Mouse (Mus musculus) ES-Bruce4 (cell line): ENCODE results near the gene Srsf3. TPM values are rescaled to one million over a fixed set of nuclear protein-coding genes. Genes with fewer than 3 reads are reported as not detected.

Source experiments
- H3K27ac ChIP-seq: 2 replicates; pipeline ENCODE4 v1.5.1; 2012; ENCODE audit warnings: low read length, inconsistent platforms; ENCODE audit not compliant: insufficient read depth
- H3K27me3 ChIP-seq: 2 replicates; pipeline ENCODE4 v1.6.1; 2012; ENCODE audit warnings: mild to moderate bottlenecking, low read length, inconsistent platforms; ENCODE audit not compliant: control insufficient read depth, poor library complexity, insufficient read depth, severe bottlenecking
- H3K36me3 ChIP-seq: 2 replicates; pipeline ENCODE4 v1.6.1; 2012; ENCODE audit warnings: inconsistent platforms, mild to moderate bottlenecking, low read length, moderate library complexity; ENCODE audit not compliant: control insufficient read depth, poor library complexity, insufficient read depth, severe bottlenecking
- H3K4me1 ChIP-seq: one replicate; pipeline ENCODE4 v1.8.1; 2011; ENCODE audit warnings: low read length; ENCODE audit not compliant: control insufficient read depth, insufficient read depth
- H3K4me3 ChIP-seq: 2 replicates; pipeline ENCODE4 v1.5.1; 2011; ENCODE audit warnings: low read depth, mild to moderate bottlenecking, low read length
- H3K9ac ChIP-seq: 2 replicates; pipeline ENCODE4 v1.6.1; 2012; ENCODE audit warnings: low read depth, mild to moderate bottlenecking, inconsistent platforms; ENCODE audit not compliant: poor library complexity, severe bottlenecking
- H3K9me3 ChIP-seq: replicated peaks from 2 replicates; pipeline ENCODE4 v1.6.1; 2012; ENCODE audit warnings: mild to moderate bottlenecking, low read length, inconsistent platforms; ENCODE audit not compliant: control insufficient read depth, poor library complexity, insufficient read depth, severe bottlenecking
- CTCF ChIP-seq: IDR thresholded peaks from one replicate; pipeline ENCODE4 v1.8.1; 2011; ENCODE audit warnings: low read depth, low read length
- EP300 ChIP-seq: IDR thresholded peaks from 2 replicates; pipeline ENCODE4 v1.6.1; 2011; ENCODE audit warnings: low read depth, low read length; ENCODE audit not compliant: insufficient read depth
- POLR2A ChIP-seq: IDR thresholded peaks from one replicate; pipeline ENCODE4 v1.8.1; 2011; ENCODE audit warnings: low read length; ENCODE audit not compliant: insufficient read depth
- polyA plus RNA-seq: library from polyadenylated mRNA; stranded (reverse); fragments of >200 nt; gene quantifications from 2 replicates; pipeline ENCODE4 v1.2.4, GENCODE M21; 2011; ENCODE audit warnings: low read depth; ENCODE audit not compliant: missing spikeins, insufficient read depth, insufficient read length

Srsf3 gene
- polyA plus RNA-seq: 541 and 557 TPM in 2 replicates

GRCm38 (mm10) chr17:29032274-29033069, at the start of gene Srsf3:
Gene Srsf3, plus strand, starts transcription at chr17:29032628.
- peak within 1 kb of the TSS; percentile 99 for H3K4me3 ChIP-seq
- H3K4me1 ChIP-seq: peaks cover 1% of the 10 kb centered on the region
- H3K9ac ChIP-seq: peak within 1 kb of the TSS; percentile 89
- TF ChIP-seq CTCF: no peak
- peak; percentile 92 for TF ChIP-seq POLR2A
- 0 out of 2 replicates have a peak, but pooled peaks have one; percentile 35 for TF ChIP-seq EP300
- peaks cover 39% of the 10 kb centered on the region for H3K36me3 ChIP-seq
- no peaks in the 10 kb centered on the region for H3K9me3 ChIP-seq
- peak within 1 kb of the TSS; percentile 90 for H3K27ac ChIP-seq
- no peaks in the 10 kb centered on the region for H3K27me3 ChIP-seq

GRCm38 (mm10) chr17:28984724-28985420, 47.6 kb upstream of the Srsf3 start:
- H3K4me3 ChIP-seq: no peak overlapping the region
- H3K27ac ChIP-seq: peak overlapping the region; percentile 68
- peaks cover 9% of the 10 kb centered on the region for H3K4me1 ChIP-seq
- TF ChIP-seq CTCF: no peak
- TF ChIP-seq EP300: 0 out of 2 replicates have a peak, but pooled peaks have one; percentile 51
- no peaks in the 10 kb centered on the region for H3K9me3 ChIP-seq
- no peak overlapping the region for H3K9ac ChIP-seq
- H3K36me3 ChIP-seq: peaks cover 39% of the 10 kb centered on the region
- H3K27me3 ChIP-seq: no peaks in the 10 kb centered on the region

- no peaks in the 10 kb centered on the region for H3K27me3 ChIP-seq
- H3K4me1 ChIP-seq: peaks cover 6% of the 10 kb centered on the region
- no peak overlapping the region for H3K9ac ChIP-seq
- H3K9me3 ChIP-seq: no peaks in the 10 kb centered on the region
- peaks cover 53% of the 10 kb centered on the region for H3K36me3 ChIP-seq
- H3K4me3 ChIP-seq: no peak overlapping the region
- peak overlapping the region; percentile 8; the same call in 1 of the 2 replicates for H3K27ac ChIP-seq
- TF ChIP-seq POLR2A (no peak), CTCF (peak; percentile 49)
Measured at GRCm38 (mm10) chr17:28986833-28987232, 45.6 kb upstream of the Srsf3 start.

GRCm38 (mm10) chr17:28987713-28988112, 44.7 kb upstream of the Srsf3 start:
- Histone ChIP-seq H3K9ac (no peak overlapping the region), H3K4me3 (no peak overlapping the region), H3K9me3 (no peaks in the 10 kb centered on the region), H3K4me1 (peaks cover 6% of the 10 kb centered on the region), H3K27me3 (no peaks in the 10 kb centered on the region), H3K27ac (peak overlapping the region; percentile 34; the same call in 1 of the 2 replicates), H3K36me3 (peaks cover 58% of the 10 kb centered on the region)
- peak; percentile 63 for TF ChIP-seq CTCF
- TF ChIP-seq POLR2A: no peak
- TF ChIP-seq EP300: no peak

- H3K27ac ChIP-seq: peak overlapping the region; percentile 34; the same call in 1 of the 2 replicates
- TF ChIP-seq EP300: no peak
- H3K36me3 ChIP-seq: peaks cover 59% of the 10 kb centered on the region
- H3K9me3 ChIP-seq: no peaks in the 10 kb centered on the region
- H3K4me3 ChIP-seq: no peak overlapping the region
- peaks cover 2% of the 10 kb centered on the region for H3K4me1 ChIP-seq
- H3K9ac ChIP-seq: no peak overlapping the region
- H3K27me3 ChIP-seq: no peaks in the 10 kb centered on the region
Measured at GRCm38 (mm10) chr17:28988291-28988690, 44.1 kb upstream of the Srsf3 start.

- no peaks in the 10 kb centered on the region for H3K9me3 ChIP-seq
- no peak overlapping the region for H3K9ac ChIP-seq
- no peaks in the 10 kb centered on the region for H3K27me3 ChIP-seq
- H3K4me3 ChIP-seq: no peak overlapping the region
- H3K27ac ChIP-seq: no peak overlapping the region
- TF ChIP-seq CTCF: no peak
- TF ChIP-seq POLR2A: no peak
- no peak for TF ChIP-seq EP300
- H3K4me1 ChIP-seq: no peaks in the 10 kb centered on the region
- peaks cover 55% of the 10 kb centered on the region for H3K36me3 ChIP-seq
Measured at GRCm38 (mm10) chr17:28988996-28989395, 43.4 kb upstream of the Srsf3 start.
